Mouse (Mus musculus) CD4-positive, CD25-positive, alpha-beta regulatory T cell, adult 9 weeks (primary cell): ENCODE data around the gene Pten. TPM values are rescaled to one million over a fixed set of nuclear protein-coding genes. Genes with fewer than 3 reads are reported as not detected.

Experiments used
- polyA plus RNA-seq: library from polyadenylated mRNA; unstranded; fragments of 100-300 nt; shearing (Covaris generic); gene quantifications from one replicate; pipeline ENCODE4 v1.2.1, GENCODE M21; 2017

Pten gene
- polyA plus RNA-seq = 29.5 TPM

DNA sequence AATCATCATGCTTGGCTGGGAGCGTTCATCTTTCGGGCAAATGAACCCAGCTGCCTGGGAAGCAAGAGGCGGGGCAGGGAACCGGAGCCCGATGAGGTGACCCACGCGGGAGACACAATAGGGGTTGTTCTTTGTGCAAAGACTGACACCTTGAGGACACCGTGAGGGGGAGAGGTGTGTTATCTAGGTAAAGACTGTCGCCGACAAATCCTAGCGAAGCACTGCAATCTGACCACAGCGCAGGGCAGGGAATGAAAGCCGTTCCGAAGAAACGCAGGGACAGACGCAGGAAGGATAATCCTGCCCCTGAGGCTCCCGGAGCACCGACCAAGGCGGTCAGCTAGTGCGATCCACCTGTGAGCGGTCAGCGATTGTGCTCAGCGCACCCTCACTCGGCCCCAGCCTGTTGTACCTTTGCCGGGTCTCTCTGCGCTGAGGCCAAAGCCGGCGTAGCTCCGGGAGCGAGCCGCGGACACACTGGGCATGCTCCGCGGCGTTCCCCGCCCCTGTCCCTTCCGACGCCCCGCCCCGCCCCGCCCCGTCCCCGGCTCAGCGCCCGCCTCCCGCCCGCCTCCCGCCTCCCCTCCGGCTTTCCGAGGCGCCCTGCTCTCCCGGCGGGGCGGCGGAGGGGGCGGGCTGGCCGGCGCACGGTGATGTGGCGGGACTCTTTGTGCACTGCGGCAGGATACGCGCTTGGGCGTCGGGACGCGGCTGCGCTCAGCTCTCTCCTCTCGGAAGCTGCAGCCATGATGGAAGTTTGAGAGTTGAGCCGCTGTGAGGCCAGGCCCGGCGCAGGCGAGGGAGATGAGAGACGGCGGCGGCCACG is at the start of gene Pten:
Gene Pten, plus strand, starts transcription at position 598 of the 826 bp plus-strand sequence.

GRCm38 (mm10) chr19:32739686-32740085 is 17.6 kb upstream of the Pten start, which contains the start of gene Atad1:
Gene Atad1, minus strand, starts transcription at chr19:32739786.

Other genes starting within 250 kb of the Pten start
- 0.31 TPM for gene Papss2, start 161.7 kb upstream of the Pten start, polyA plus RNA-seq
- 120 TPM for gene Atad1, start 17.7 kb upstream of the Pten start, polyA plus RNA-seq